Mouse (Mus musculus) midbrain, embryonic 13.5 days (tissue): ENCODE measurements around the gene Dop1b. TPM values are rescaled to one million over a fixed set of nuclear protein-coding genes. Genes with fewer than 3 reads are reported as not detected.

ENCODE experiments used
- ATAC-seq: fragments of 200-750 bp; cut with Nextera tagmentation; 2 replicates; pipeline ENCODE4 v1.8.0; 2017; ENCODE audit warnings: mild to moderate bottlenecking, moderate TSS enrichment, moderate library complexity
- H3K27ac ChIP-seq: fragments of 300-500 bp; sonication (generic); 2 replicates; pipeline ENCODE4 v1.5.1; 2015; ENCODE audit warnings: inconsistent platforms, mild to moderate bottlenecking, moderate library complexity
- H3K27me3 ChIP-seq: fragments of 300-500 bp; sonication (generic); 2 replicates; pipeline ENCODE4 v1.6.1; 2015; ENCODE audit warnings: mild to moderate bottlenecking, inconsistent platforms
- H3K36me3 ChIP-seq: fragments of 300-500 bp; sonication (generic); 2 replicates; pipeline ENCODE4 v1.6.1; 2015; ENCODE audit warnings: mild to moderate bottlenecking, inconsistent platforms
- H3K4me1 ChIP-seq: fragments of 300-500 bp; sonication (generic); replicated peaks from 2 replicates; pipeline ENCODE4 v1.6.1; 2015; ENCODE audit warnings: inconsistent platforms
- H3K4me2 ChIP-seq: fragments of 300-500 bp; sonication (generic); replicated peaks from 2 replicates; pipeline ENCODE4 v1.6.1; 2015; ENCODE audit warnings: moderate library complexity, mild to moderate bottlenecking, inconsistent platforms
- H3K4me3 ChIP-seq: fragments of 300-500 bp; sonication (generic); replicated peaks from 2 replicates; pipeline ENCODE4 v1.5.1; 2015; ENCODE audit warnings: mild to moderate bottlenecking, inconsistent platforms
- H3K9ac ChIP-seq: fragments of 300-500 bp; sonication (generic); replicated peaks from 2 replicates; pipeline ENCODE4 v1.6.1; 2015; ENCODE audit warnings: mild to moderate bottlenecking, inconsistent platforms
- H3K9me3 ChIP-seq: fragments of 300-500 bp; sonication (generic); 2 replicates; pipeline ENCODE4 v1.6.1; 2016; ENCODE audit warnings: mild to moderate bottlenecking, inconsistent platforms
- WGBS: fragments of 180-500 bp; shearing (Covaris S2); methylation state at CpG from one replicate; pipeline ENCODE4 v1.1.7; 2015; 5-methylcytosine and 5-hydroxymethylcytosine counted together
- polyA plus RNA-seq: library from polyadenylated mRNA; unstranded; fragments of >200 nt; fragmentation: Nextera tagmentation; extraction: Ambion mirVana; gene quantifications from 2 replicates; pipeline ENCODE4 v1.2.1, GENCODE M21; 2015

The Dop1b gene
- polyA plus RNA-seq, 1 experiment from 2014 or later, result 32.4 TPM

DNA sequence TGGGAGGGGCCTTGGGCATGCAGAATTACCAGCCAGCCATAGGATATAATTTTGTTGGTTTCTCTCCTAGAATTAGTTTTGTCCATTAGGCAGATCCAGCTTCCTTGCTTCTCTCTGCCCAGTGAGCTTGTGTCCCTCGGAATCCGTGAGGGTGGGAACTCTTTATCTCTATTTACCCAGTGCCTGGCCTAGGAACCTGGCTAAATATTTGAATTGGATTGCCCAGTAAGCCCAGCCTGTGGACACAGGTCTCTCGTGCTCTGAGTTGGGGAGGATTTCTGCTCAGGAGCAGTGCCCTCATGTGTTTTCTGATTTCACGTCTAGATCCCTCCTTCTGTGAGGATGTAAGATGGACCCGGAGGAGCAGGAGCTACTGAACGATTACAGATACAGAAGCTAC is 4.1 kb downstream of the Dop1b start:
- no peak overlapping the region for H3K9ac ChIP-seq
- H3K27ac ChIP-seq, result no peak overlapping the region
- H3K4me3 ChIP-seq, result no peak overlapping the region
- no peaks in the 10 kb centered on the region for H3K9me3 ChIP-seq
- H3K27me3 ChIP-seq, result 0 out of 2 replicates have a peak, but pooled peaks cover 3% of the 10 kb centered on the region
- peaks cover 16% of the 10 kb centered on the region for H3K36me3 ChIP-seq
- H3K4me1 ChIP-seq, result peaks cover 29% of the 10 kb centered on the region
- ATAC-seq, result no peak
- 81% methylated on average over 6 of the region's 6 CpGs for WGBS
- no peak overlapping the region for H3K4me2 ChIP-seq

DNA sequence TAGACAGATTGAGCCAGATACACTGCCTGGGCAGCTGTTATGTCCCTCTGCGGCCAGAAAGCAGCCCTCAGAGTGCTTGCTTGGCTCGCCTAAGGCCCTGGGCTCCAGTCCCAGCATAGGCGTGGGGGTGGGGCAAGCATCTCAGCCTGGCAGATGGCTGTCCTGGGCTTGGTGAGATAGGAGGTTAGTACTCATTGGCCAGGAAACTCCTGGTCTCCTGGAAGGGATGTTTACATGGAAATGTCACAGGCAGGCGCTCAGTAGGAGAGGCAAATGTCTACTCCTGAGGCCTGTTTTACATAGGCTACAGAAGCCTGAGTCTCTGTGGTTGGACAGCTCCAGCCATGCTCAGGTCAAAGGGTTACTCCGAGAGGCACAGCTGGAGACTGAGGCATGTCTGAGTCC is 5.6 kb downstream of the Dop1b start:
- WGBS, result 20% methylated on average over 5 of the region's 5 CpGs
- Histone ChIP-seq H3K27me3 (0 out of 2 replicates have a peak, but pooled peaks cover 3% of the 10 kb centered on the region), H3K9ac (no peak overlapping the region), H3K9me3 (no peaks in the 10 kb centered on the region), H3K4me2 (no peak overlapping the region), H3K36me3 (peaks cover 16% of the 10 kb centered on the region), H3K4me1 (peaks cover 31% of the 10 kb centered on the region), H3K27ac (peak overlapping the region; percentile 48; the same call in 1 of the 2 replicates), H3K4me3 (no peak overlapping the region)
- ATAC-seq, result no peak

DNA sequence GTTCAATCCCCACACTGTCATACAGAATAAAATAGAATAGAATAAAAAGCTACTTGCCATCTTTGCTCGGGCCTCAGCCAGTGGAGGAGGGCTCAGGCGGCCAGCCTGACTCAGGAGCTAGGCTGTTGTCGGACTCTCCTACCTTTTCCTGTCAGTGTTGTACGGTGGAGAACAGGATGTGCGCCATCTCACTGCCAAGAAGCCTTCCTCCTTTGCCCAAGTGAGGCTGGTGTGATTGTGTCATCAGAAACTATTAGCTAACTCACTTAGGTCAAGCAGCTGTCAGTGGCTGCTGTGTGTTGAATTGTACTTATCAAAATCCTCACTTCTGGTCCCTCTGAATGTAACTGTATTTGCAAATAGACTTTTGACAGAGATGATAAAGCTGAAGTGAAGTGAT is 10.1 kb downstream of the Dop1b start:
- H3K9me3 ChIP-seq, result no peaks in the 10 kb centered on the region
- ATAC-seq, result no peak
- 81% methylated on average over 5 of the region's 5 CpGs for WGBS
- H3K36me3 ChIP-seq, result peaks cover 24% of the 10 kb centered on the region
- no peaks in the 10 kb centered on the region for H3K27me3 ChIP-seq
- no peak overlapping the region for H3K9ac ChIP-seq
- H3K4me2 ChIP-seq, result no peak overlapping the region
- H3K4me1 ChIP-seq, result peaks cover 16% of the 10 kb centered on the region
- no peak overlapping the region for H3K27ac ChIP-seq
- no peak overlapping the region for H3K4me3 ChIP-seq

DNA sequence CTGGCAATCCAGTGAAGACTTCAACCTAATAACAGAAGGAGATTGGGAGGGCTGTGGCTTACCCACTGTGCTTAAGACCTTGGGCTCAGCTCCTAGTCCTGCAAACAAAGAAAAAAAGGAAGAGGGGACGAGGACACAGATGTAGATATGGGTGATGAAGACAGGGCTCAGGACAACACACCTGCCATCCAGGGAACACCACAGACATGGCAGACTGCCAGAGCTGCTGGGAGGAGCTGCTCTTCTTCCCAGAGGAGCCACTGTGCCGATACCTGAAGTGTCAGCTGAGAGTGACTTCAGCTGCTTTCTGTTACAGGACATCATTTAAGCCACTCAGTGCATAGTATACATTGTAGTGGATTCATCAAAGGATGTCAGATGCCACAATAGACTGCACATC is 10.8 kb downstream of the Dop1b start:
- H3K9ac ChIP-seq, result no peak overlapping the region; the same call in 1 of the 2 replicates
- peaks cover 10% of the 10 kb centered on the region; the same call in 1 of the 2 replicates for H3K4me1 ChIP-seq
- peaks cover 16% of the 10 kb centered on the region; the same call in 1 of the 2 replicates for H3K36me3 ChIP-seq
- no peak overlapping the region for H3K4me2 ChIP-seq
- no peak for ATAC-seq
- H3K27ac ChIP-seq, result no peak overlapping the region
- 62% methylated on average over 2 of the region's 2 CpGs for WGBS
- H3K27me3 ChIP-seq, result no peaks in the 10 kb centered on the region
- no peaks in the 10 kb centered on the region for H3K9me3 ChIP-seq
- H3K4me3 ChIP-seq, result no peak overlapping the region

DNA sequence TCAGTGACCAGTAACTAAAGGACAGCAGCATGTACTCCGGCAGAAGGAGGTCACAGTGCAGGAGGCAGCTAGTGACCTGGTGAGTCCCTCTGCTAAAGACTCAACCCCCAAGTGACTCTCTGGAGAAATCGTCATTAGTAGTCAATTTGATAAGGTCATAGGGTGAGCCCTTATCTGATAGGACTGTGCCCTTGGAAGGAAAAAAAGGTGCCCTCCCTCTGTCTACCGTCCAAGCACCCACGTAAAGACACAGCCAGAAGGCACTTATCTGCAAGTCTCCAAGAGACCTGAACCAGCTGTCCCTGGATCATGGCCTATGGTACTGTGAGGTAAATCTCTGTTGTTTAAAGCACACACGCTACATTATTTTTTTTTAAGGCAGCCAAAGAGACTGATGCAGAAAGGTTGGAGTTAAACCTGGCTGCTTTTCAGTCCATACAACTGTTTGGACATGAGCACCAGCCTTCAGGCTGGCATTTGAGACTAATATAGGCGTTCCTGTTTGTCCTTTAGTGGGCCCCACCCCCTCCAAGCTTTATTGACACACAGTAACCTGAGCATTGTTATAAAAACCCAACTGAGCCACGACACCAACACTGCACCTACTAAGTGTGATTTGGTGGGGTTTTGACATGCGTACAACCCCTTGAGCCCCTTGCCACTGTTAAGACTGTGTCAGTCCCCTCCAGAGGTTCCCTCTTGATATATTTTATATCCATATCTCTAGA is 13.9 kb downstream of the Dop1b start:
- Histone ChIP-seq H3K9ac (no peak overlapping the region), H3K9me3 (no peaks in the 10 kb centered on the region), H3K4me1 (peaks cover 8% of the 10 kb centered on the region; the same call in 1 of the 2 replicates), H3K4me2 (no peak overlapping the region), H3K36me3 (peaks cover 20% of the 10 kb centered on the region), H3K4me3 (no peak overlapping the region), H3K27me3 (no peaks in the 10 kb centered on the region), H3K27ac (no peak overlapping the region)
- WGBS, result 80% methylated on average over 8 of the region's 8 CpGs
- ATAC-seq, result no peak

DNA sequence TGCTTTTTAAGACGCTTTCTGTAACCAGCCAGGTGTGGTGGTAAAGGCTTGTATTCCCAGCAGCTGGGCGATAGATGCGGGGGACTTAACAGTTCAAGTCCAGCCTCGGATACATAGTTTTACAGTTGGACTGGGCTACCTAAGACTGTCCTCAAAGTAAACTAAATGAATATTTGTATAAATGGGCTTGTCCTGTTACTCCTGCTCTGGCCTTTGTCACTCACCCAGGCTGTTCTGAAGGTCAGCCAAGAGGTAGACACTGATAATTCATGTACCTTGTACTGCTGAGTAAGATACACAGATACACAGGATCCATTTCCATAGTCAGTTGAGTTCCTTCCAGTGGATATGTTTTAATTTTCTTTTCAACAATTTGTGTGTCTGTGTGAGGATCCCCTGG is 14.5 kb downstream of the Dop1b start:
- WGBS, result 90% methylated on average over 4 of the region's 4 CpGs
- no peaks in the 10 kb centered on the region for H3K9me3 ChIP-seq
- H3K4me3 ChIP-seq, result no peak overlapping the region
- H3K9ac ChIP-seq, result no peak overlapping the region
- ATAC-seq, result no peak
- peaks cover 26% of the 10 kb centered on the region for H3K36me3 ChIP-seq
- no peaks in the 10 kb centered on the region for H3K27me3 ChIP-seq
- H3K27ac ChIP-seq, result no peak overlapping the region
- H3K4me2 ChIP-seq, result no peak overlapping the region
- peaks cover 8% of the 10 kb centered on the region; the same call in 1 of the 2 replicates for H3K4me1 ChIP-seq

DNA sequence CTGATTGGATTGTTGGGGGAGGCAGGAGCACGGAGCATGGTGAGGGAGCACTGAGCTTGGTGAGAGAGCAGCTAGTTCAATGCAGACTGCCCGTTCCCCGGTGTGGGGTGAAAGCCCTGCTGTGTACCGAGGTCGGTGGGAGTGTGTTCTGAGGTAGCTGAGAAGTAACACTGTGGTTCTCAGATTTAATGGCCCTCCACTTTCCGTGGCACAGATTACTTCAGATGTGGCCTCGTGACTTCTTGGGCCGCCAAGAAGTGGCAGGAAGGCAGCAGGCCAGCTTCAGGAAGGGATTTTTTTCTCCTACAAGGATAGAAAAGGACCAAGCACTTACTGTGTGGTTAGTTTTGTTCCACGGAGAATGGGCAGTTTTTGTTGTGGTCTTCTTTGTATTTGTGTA is 17.0 kb downstream of the Dop1b start:
- Histone ChIP-seq H3K4me3 (no peak overlapping the region), H3K36me3 (peaks cover 41% of the 10 kb centered on the region), H3K9me3 (no peaks in the 10 kb centered on the region), H3K27me3 (no peaks in the 10 kb centered on the region), H3K9ac (no peak overlapping the region), H3K4me2 (no peak overlapping the region), H3K27ac (no peak overlapping the region), H3K4me1 (no peaks in the 10 kb centered on the region)
- no peak for ATAC-seq
- 82% methylated on average over 9 of the region's 9 CpGs for WGBS

DNA sequence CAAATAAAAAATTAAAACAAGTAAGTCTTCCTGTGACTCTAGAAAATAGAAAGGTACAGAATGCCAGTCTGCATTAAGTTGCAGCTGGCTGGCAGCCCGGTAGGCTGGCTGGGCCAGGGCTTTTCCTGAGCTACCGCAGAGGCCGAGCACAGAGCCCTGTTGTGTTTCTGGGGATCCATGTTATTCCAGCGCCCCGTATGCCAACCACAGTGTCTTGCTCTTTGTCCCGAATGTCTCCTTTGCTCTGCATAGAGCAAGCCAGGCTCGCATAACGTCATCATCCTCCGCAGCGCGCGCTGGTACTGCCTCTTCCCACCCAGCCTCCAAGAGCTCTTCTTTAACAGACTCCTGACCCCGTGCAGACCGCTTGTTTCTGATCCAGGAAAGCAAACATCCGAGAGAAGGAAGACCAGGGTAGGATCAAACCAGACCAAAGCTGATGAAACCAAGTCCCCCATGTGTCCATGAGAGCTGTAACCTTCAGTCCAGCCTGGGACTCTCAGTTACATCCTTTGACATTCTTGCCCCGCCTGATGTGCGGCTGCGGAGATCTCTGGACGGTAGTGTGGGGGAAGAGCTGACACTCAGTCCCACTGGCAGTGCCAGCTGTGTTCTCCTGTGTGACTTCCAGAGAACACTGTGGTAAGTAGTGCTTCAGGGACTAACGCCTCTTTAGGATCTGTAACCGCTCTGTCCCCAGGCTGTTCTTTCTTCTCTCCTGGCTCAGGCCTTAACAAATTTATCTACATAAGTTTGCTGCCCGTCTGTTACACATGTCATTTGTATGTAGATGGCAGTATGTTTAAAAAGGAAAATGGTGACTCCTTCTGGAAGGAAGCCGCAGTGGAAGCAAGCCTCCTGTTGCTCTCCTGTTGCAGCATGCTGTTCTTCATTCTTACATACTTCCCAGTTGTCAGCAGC is 18.4 kb downstream of the Dop1b start:
- Histone ChIP-seq H3K4me3 (no peak overlapping the region), H3K4me1 (no peaks in the 10 kb centered on the region), H3K4me2 (no peak overlapping the region), H3K27me3 (no peaks in the 10 kb centered on the region), H3K9ac (0 out of 2 replicates have a peak overlapping the region, but pooled peaks have one; percentile 1), H3K27ac (no peak overlapping the region), H3K9me3 (no peaks in the 10 kb centered on the region), H3K36me3 (peaks cover 36% of the 10 kb centered on the region)
- WGBS, result 80% methylated on average over 23 of the region's 23 CpGs
- peak; percentile 40; the same call in 1 of the 2 replicates for ATAC-seq

DNA sequence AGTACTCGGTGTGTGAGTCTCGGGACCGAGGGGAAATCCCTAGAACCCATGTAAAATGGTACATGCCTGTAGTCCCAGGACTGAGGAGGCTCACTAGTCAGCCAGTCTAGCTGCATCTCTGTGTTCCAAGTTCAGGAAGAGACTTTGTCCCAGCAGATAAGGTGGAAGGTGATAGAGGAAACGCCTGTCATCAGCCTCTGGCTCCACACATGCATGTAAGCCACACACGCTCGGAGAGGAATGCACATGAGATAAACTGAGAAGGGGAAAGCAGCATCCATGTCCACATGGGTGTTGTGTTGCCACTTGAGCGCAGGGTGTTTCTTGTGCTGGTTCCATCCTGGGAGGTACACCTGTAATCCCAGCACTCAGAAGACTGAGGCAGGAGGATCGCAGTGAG is 19.6 kb downstream of the Dop1b start:
- Histone ChIP-seq H3K9ac (no peak overlapping the region), H3K4me3 (no peak overlapping the region), H3K27ac (no peak overlapping the region), H3K36me3 (peaks cover 42% of the 10 kb centered on the region), H3K9me3 (no peaks in the 10 kb centered on the region), H3K4me1 (no peaks in the 10 kb centered on the region), H3K4me2 (no peak overlapping the region), H3K27me3 (no peaks in the 10 kb centered on the region)
- no peak for ATAC-seq
- WGBS, result 94% methylated on average over 8 of the region's 8 CpGs

DNA sequence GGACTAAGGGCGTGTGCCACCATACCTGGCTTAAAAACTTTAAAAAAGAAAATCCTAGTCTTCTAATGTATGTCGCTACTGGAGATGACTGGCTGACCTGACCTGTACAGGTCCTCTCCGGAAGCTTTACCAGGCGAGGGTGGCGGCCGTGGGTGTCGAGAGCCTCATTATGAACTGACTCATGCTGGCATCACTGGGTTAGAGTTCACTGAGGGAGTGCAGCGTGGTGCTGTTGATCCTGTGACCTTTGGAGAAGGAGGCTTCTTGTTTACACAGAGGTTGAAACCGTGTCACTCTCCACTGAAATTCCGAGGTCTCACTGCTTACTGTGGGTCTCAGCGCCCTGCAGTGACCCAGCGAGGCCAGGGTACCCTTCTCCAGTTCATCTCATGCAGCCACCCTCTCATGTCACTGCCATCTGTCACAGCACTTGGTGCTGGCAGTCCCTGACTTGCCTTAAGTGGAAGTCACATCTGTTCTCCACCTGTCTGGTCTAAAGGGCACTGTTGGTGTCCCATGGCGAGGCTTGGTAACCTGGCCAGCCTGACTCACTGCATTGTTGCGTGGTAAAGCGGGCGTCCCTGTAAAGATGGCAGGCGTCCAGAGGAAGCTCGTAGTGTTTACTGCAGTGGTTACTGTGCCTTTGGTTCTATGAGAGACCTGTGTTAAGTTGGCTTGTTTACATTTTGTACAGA is 21.3 kb downstream of the Dop1b start:
- Histone ChIP-seq H3K9me3 (no peaks in the 10 kb centered on the region), H3K36me3 (peaks cover 41% of the 10 kb centered on the region), H3K27me3 (no peaks in the 10 kb centered on the region), H3K4me3 (no peak overlapping the region), H3K9ac (no peak overlapping the region), H3K27ac (no peak overlapping the region), H3K4me1 (no peaks in the 10 kb centered on the region), H3K4me2 (no peak overlapping the region)
- 89% methylated on average over 18 of the region's 18 CpGs for WGBS
- ATAC-seq, result no peak

DNA sequence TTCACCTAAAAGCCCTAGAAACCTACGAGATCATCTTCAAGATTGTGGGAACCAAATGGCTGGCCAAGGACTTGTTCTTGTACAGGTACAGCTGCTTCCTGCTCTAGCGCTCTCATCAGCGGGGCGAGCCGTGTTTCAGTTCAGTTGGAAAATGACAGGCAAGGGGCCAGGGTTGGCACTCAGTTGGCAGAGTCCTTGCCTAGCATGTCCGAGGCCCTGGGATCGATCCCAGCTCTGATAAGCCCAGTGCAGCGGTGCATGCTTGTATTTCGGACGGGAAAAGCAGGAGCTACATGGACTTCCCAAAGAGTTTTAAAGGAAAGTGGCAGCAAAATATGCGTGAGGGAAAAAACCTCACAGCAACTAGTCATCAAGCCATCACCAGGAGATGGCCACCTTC is 27.5 kb downstream of the Dop1b start:
- ATAC-seq, result no peak
- Histone ChIP-seq H3K36me3 (peaks cover 47% of the 10 kb centered on the region), H3K27me3 (no peaks in the 10 kb centered on the region), H3K9me3 (no peaks in the 10 kb centered on the region), H3K27ac (no peak overlapping the region), H3K4me2 (no peak overlapping the region), H3K9ac (no peak overlapping the region), H3K4me3 (no peak overlapping the region), H3K4me1 (no peaks in the 10 kb centered on the region)
- 93% methylated on average over 11 of the region's 11 CpGs for WGBS

DNA sequence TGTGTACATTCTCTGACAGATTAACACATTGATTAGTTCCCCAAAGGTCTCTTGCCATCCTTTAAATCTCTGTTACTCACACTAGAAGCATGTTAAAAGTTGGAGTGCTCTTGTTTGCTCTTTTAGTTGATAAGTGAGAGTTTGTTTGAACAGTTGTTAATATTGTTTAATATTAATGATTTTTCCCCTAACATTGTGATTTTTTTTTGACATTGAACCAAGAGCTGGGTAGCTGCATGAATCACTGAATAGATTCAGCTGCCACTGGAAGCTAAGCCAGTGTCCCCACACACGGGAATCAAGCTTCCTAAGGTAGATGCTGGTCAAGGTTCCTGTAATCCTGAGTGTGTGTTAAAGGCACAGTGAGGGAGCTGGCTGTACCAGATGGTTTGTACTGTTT is 31.2 kb downstream of the Dop1b start:
- no peak overlapping the region for H3K9ac ChIP-seq
- WGBS, result 56% methylated on average over 1 of the region's 1 CpGs

More for the DNA sequence above, 31.2 kb downstream of the Dop1b start:
- H3K27ac ChIP-seq, result no peak overlapping the region
- no peak for ATAC-seq
- no peaks in the 10 kb centered on the region for H3K4me1 ChIP-seq
- no peaks in the 10 kb centered on the region for H3K27me3 ChIP-seq
- H3K4me2 ChIP-seq, result no peak overlapping the region
- H3K36me3 ChIP-seq, result peaks cover 41% of the 10 kb centered on the region
- H3K4me3 ChIP-seq, result no peak overlapping the region
- H3K9me3 ChIP-seq, result no peaks in the 10 kb centered on the region
